25 mouse cellular contexts compared by ENCODE assay signal in the genomic region with DNA sequence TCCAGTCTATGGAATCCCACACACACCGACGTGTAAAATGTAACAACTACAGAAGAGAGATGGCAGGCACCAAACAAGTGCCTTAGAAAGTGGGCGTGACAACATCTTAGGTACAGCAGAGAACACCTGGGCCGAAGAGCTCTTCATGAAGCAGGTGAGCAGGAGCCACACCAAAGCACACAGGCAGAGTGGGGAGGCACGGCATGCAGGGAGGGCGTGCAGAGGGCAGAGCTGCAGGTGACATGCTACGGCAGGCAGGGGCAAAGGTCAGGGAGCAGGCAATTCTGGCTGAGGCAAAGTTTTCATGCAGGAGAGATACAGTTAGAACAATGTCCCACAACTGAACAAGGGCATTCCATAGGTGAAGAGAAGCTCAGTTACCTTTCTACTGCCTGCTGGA.
DNase-seq lines count a peak whose midpoint lies in the region; ATAC-seq and TF ChIP-seq lines count a peak whose summit lies in the region.
"Had no signal": no experiment of that assay in that cellular context is flagged by ENCODE, and none has a peak within 500 bp of the region (broad histone marks: within the 10 kb centered on the region; RNA-seq: fewer than 3 reads in every experiment).

No protein-coding gene starts in this region.

- no peak overlapping the region for H3K27ac ChIP-seq in kidney, adult 2 months (ENCODE audit: insufficient read depth, low read depth, low read length)
- H3K27ac ChIP-seq in kidney, embryonic 16.5 days (ENCODE audit: low read length) = no peak overlapping the region
- 0 out of 2 replicates have a peak overlapping the region, but pooled peaks have one; percentile 6 for H3K27ac ChIP-seq in lung, embryonic 16.5 days (ENCODE audit: low read length)
- H3K27ac ChIP-seq: heart, adult 2 months; heart, embryonic 13.5 days; hindbrain, embryonic 14.5 days; limb, embryonic 12.5 days; midbrain, embryonic 12.5 days; neural tube, embryonic 12.5 days had no signal

- no peak overlapping the region for H3K4me2 ChIP-seq in kidney, embryonic 16.5 days (replicated peaks; ENCODE audit: low read depth, low read length)
- no peak overlapping the region for H3K4me2 ChIP-seq in lung, embryonic 16.5 days (ENCODE audit: low read depth, low read length)
- H3K4me2 ChIP-seq: heart, embryonic 13.5 days; hindbrain, embryonic 14.5 days; limb, embryonic 12.5 days; midbrain, embryonic 12.5 days; neural tube, embryonic 12.5 days had no signal

- DNase-seq in kidney, adult 2 months = peak; percentile 31
- DNase-seq in lung, postnatal 14 days = no peak
- peak; percentile 31 for DNase-seq in large intestine, adult 2 months (ENCODE audit: low read depth, low spot score)
- no peak for DNase-seq in thymus, postnatal 10 days (ENCODE audit: low spot score in 2 of 2)
- no peak for DNase-seq in cerebellum, adult 9-11 months
- DNase-seq: adrenal gland, postnatal 10 days; cerebellum, adult 8-10 months; cerebellum, postnatal 36 days; gastrocnemius, postnatal 25 days; heart, adult 2 months; heart, postnatal 10 days; liver, postnatal 0 days; right cerebral cortex, postnatal 4 days; thymus, postnatal 14 days had no signal

- no peak overlapping the region for H3K4me3 ChIP-seq in kidney, adult 2 months (ENCODE audit: insufficient read depth, low read depth, low read length)
- H3K4me3 ChIP-seq in kidney, embryonic 16.5 days (ENCODE audit: low read length) = no peak overlapping the region
- no peak overlapping the region for H3K4me3 ChIP-seq in lung, embryonic 16.5 days (ENCODE audit: low read length)
- H3K4me3 ChIP-seq: heart, adult 2 months; heart, embryonic 13.5 days; limb, embryonic 12.5 days; megakaryocyte, embryonic 14.5 days; midbrain, embryonic 12.5 days; myocyte; neural tube, embryonic 12.5 days had no signal

- H3K36me3 ChIP-seq in kidney, adult 2 months (ENCODE audit: control insufficient read depth, insufficient read depth, low read length) = peaks cover 5% of the 10 kb centered on the region; the same call in 1 of the 2 replicates
- peaks cover 30% of the 10 kb centered on the region; the same call in 1 of the 2 replicates for H3K36me3 ChIP-seq in kidney, embryonic 16.5 days (ENCODE audit: insufficient read depth, low read length)
- no peaks in the 10 kb centered on the region for H3K36me3 ChIP-seq in lung, embryonic 16.5 days (ENCODE audit: control insufficient read depth, insufficient read depth, low read length)
- H3K36me3 ChIP-seq: G1E; midbrain, embryonic 12.5 days; neural tube, embryonic 12.5 days had no signal

- no peaks in the 10 kb centered on the region for H3K9me3 ChIP-seq in kidney, embryonic 16.5 days (ENCODE audit: low read length)
- no peaks in the 10 kb centered on the region for H3K9me3 ChIP-seq in lung, embryonic 16.5 days (ENCODE audit: control insufficient read depth, low read length)
- H3K9me3 ChIP-seq: G1E; heart, embryonic 13.5 days; limb, embryonic 12.5 days; megakaryocyte, embryonic 14.5 days; midbrain, embryonic 12.5 days; neural tube, embryonic 12.5 days had no signal

- no peak for TF ChIP-seq CTCF in kidney, adult 2 months (conservative IDR thresholded peaks at IDR 0.05; ENCODE audit: insufficient read depth, insufficient read length, low read depth, low read length)

- ATAC-seq in kidney, embryonic 16.5 days (ENCODE audit: low FRiP score, low TSS enrichment) = no peak
- ATAC-seq in lung, embryonic 16.5 days (ENCODE audit: low read depth) = peak; percentile 65; the same call in 1 of the 2 replicates
- ATAC-seq: forebrain, embryonic 14.5 days; liver, postnatal 0 days had no signal

- 61% methylated on average over 7 of the region's 7 CpGs for WGBS in kidney, adult 2 months
- WGBS in kidney, embryonic 16.5 days = 79% methylated on average over 7 of the region's 7 CpGs
- 58% methylated on average over 7 of the region's 7 CpGs for WGBS in lung, embryonic 16.5 days
- 39% methylated on average over 7 of the region's 7 CpGs for WGBS in large intestine, adult 2 months

- no peaks in the 10 kb centered on the region for H3K27me3 ChIP-seq in kidney, adult 2 months (replicated peaks; ENCODE audit: control insufficient read depth, insufficient read depth, low read length)
- H3K27me3 ChIP-seq in kidney, embryonic 16.5 days (ENCODE audit: insufficient read depth, low read length) = no peaks in the 10 kb centered on the region
- H3K27me3 ChIP-seq in lung, embryonic 16.5 days (ENCODE audit: control insufficient read depth, insufficient read depth, low read depth, low read length) = no peaks in the 10 kb centered on the region
- H3K27me3 ChIP-seq: heart, embryonic 13.5 days; limb, embryonic 12.5 days; midbrain, embryonic 12.5 days; neural tube, embryonic 12.5 days had no signal

- no peaks in the 10 kb centered on the region for H3K4me1 ChIP-seq in kidney, adult 2 months (ENCODE audit: control insufficient read depth, insufficient read depth, low read length)
- no peaks in the 10 kb centered on the region for H3K4me1 ChIP-seq in kidney, embryonic 16.5 days (ENCODE audit: insufficient read depth, low read length)
- peaks cover 3% of the 10 kb centered on the region; the same call in 1 of the 2 replicates for H3K4me1 ChIP-seq in lung, embryonic 16.5 days (replicated peaks; ENCODE audit: control insufficient read depth, insufficient read depth, low read length)
- H3K4me1 ChIP-seq: heart, embryonic 13.5 days; megakaryocyte, embryonic 14.5 days; midbrain, embryonic 12.5 days; neural tube, embryonic 12.5 days had no signal

- TF ChIP-seq POLR2A in kidney, adult 2 months (IDR thresholded peaks at IDR 0.05; ENCODE audit: low read depth, low read length) = no peak

- H3K9ac ChIP-seq in kidney, embryonic 16.5 days (replicated peaks; ENCODE audit: low read length) = no peak overlapping the region
- H3K9ac ChIP-seq in lung, embryonic 16.5 days (ENCODE audit: low read length) = no peak overlapping the region
- H3K9ac ChIP-seq: heart, embryonic 13.5 days; hindbrain, embryonic 14.5 days; limb, embryonic 12.5 days; liver, postnatal 0 days; midbrain, embryonic 12.5 days; neural tube, embryonic 12.5 days had no signal

Comparison
In these comparisons a context has a peak if more than half of its experiments do, and no peak if none do; other contexts are left out.
1. DNase-seq: peak in kidney, adult 2 months (single experiment) and large intestine, adult 2 months (single experiment); none in lung, postnatal 14 days (single experiment), thymus, postnatal 10 days (0 of 2) and cerebellum, adult 9-11 months (single experiment).